Mouse (Mus musculus) heart, embryonic 13.5 days (tissue): ENCODE results near the gene Me3. TPM values are rescaled to one million over a fixed set of nuclear protein-coding genes. Genes with fewer than 3 reads are reported as not detected.

Source experiments
- polyA plus RNA-seq: library from polyadenylated mRNA; unstranded; fragments of >200 nt; fragmentation: Nextera tagmentation; extraction: Ambion mirVana; gene quantifications from 2 replicates; pipeline ENCODE4 v1.2.1, GENCODE M21; 2015

Gene Me3
- polyA plus RNA-seq, 1 experiment from 2014 or later: 3.6 TPM

Other genes starting within 250 kb of the Me3 start
- 21.7 and 23.8 TPM in 2 replicates for gene Tmem135, start 228.2 kb upstream of the Me3 start, polyA plus RNA-seq
- 6.9 and 7.1 TPM in 2 replicates for gene Fzd4, start 228.0 kb upstream of the Me3 start, polyA plus RNA-seq
- gene Prss23, start 105.2 kb upstream of the Me3 start, polyA plus RNA-seq: 32.3 and 33.7 TPM in 2 replicates